Mouse (Mus musculus): ENCODE data around the gene Pecam1. TPM values are rescaled to one million over a fixed set of nuclear protein-coding genes. Genes with fewer than 3 reads are reported as not detected.

Pecam1 gene
- polyA plus RNA-seq, 1 experiment from 2014 or later = 9.5 TPM

- no peak overlapping the region for H3K9ac ChIP-seq (ENCODE audit: low read depth, low read length)
- no peak overlapping the region for H3K27ac ChIP-seq (ENCODE audit: low read length)
- 60% methylated on average over 15 of the region's 15 CpGs for WGBS (ENCODE audit: insufficient replicate concordance)
- H3K36me3 ChIP-seq (ENCODE audit: control insufficient read depth, insufficient read depth) = no peaks in the 10 kb centered on the region
- no peak overlapping the region for H3K4me2 ChIP-seq (ENCODE audit: low read depth, low read length)
- no peaks in the 10 kb centered on the region for H3K27me3 ChIP-seq (ENCODE audit: control insufficient read depth, insufficient read depth, low read depth, low read length)
- H3K9me3 ChIP-seq (replicated peaks; ENCODE audit: control insufficient read depth, low read length) = no peaks in the 10 kb centered on the region
- no peak overlapping the region for H3K4me3 ChIP-seq (ENCODE audit: low read depth, low read length)
- H3K4me1 ChIP-seq (ENCODE audit: control insufficient read depth, low read depth, low read length) = no peaks in the 10 kb centered on the region; the same call in 1 of the 2 replicates
- ATAC-seq (ENCODE audit: low read depth) = no peak
These were observed 41.0 kb downstream of the Pecam1 start for GRCm38 (mm10) chr11:106709227-106709985.

GRCm38 (mm10) chr11:106707866-106708265 lies 42.6 kb downstream of the Pecam1 start:
- no peak overlapping the region for H3K9ac ChIP-seq (ENCODE audit: low read depth, low read length)
- H3K4me1 ChIP-seq (ENCODE audit: control insufficient read depth, low read depth, low read length) = no peaks in the 10 kb centered on the region; the same call in 1 of the 2 replicates
- H3K36me3 ChIP-seq (ENCODE audit: control insufficient read depth, insufficient read depth) = no peaks in the 10 kb centered on the region
- H3K9me3 ChIP-seq (replicated peaks; ENCODE audit: control insufficient read depth, low read length) = no peaks in the 10 kb centered on the region
- WGBS (ENCODE audit: insufficient replicate concordance) = 58% methylated on average over 3 of the region's 3 CpGs
- no peak overlapping the region for H3K4me2 ChIP-seq (ENCODE audit: low read depth, low read length)
- H3K27ac ChIP-seq (ENCODE audit: low read length) = no peak overlapping the region
- H3K4me3 ChIP-seq (ENCODE audit: low read depth, low read length) = no peak overlapping the region
- no peak for ATAC-seq (ENCODE audit: low read depth)
- H3K27me3 ChIP-seq (ENCODE audit: control insufficient read depth, insufficient read depth, low read depth, low read length) = no peaks in the 10 kb centered on the region

- no peaks in the 10 kb centered on the region; the same call in 1 of the 2 replicates for H3K4me1 ChIP-seq (ENCODE audit: control insufficient read depth, low read depth, low read length)
- no peak overlapping the region for H3K27ac ChIP-seq (ENCODE audit: low read length)
- no peaks in the 10 kb centered on the region for H3K27me3 ChIP-seq (ENCODE audit: control insufficient read depth, insufficient read depth, low read depth, low read length)
- WGBS (ENCODE audit: insufficient replicate concordance) = 70% methylated on average over 8 of the region's 8 CpGs
- H3K36me3 ChIP-seq (ENCODE audit: control insufficient read depth, insufficient read depth) = no peaks in the 10 kb centered on the region
- H3K4me3 ChIP-seq (ENCODE audit: low read depth, low read length) = no peak overlapping the region
- no peaks in the 10 kb centered on the region for H3K9me3 ChIP-seq (replicated peaks; ENCODE audit: control insufficient read depth, low read length)
- H3K4me2 ChIP-seq (ENCODE audit: low read depth, low read length) = no peak overlapping the region
- H3K9ac ChIP-seq (ENCODE audit: low read depth, low read length) = no peak overlapping the region
- ATAC-seq (ENCODE audit: low read depth) = no peak
These were observed 43.3 kb downstream of the Pecam1 start for GRCm38 (mm10) chr11:106707085-106707484.

GRCm38 (mm10) chr11:106706212-106706611 lies 44.2 kb downstream of the Pecam1 start:
- no peak for ATAC-seq (ENCODE audit: low read depth)
- Histone ChIP-seq H3K4me2 (ENCODE audit: low read depth, low read length) (no peak overlapping the region), H3K4me3 (ENCODE audit: low read depth, low read length) (no peak overlapping the region), H3K9ac (ENCODE audit: low read depth, low read length) (no peak overlapping the region), H3K36me3 (ENCODE audit: control insufficient read depth, insufficient read depth) (no peaks in the 10 kb centered on the region), H3K4me1 (ENCODE audit: control insufficient read depth, low read depth, low read length) (no peaks in the 10 kb centered on the region; the same call in 1 of the 2 replicates), H3K9me3 (replicated peaks; ENCODE audit: control insufficient read depth, low read length) (no peaks in the 10 kb centered on the region), H3K27me3 (ENCODE audit: control insufficient read depth, insufficient read depth, low read depth, low read length) (no peaks in the 10 kb centered on the region), H3K27ac (ENCODE audit: low read length) (no peak overlapping the region)
- 30% methylated on average over 4 of the region's 4 CpGs for WGBS (ENCODE audit: insufficient replicate concordance)

GRCm38 (mm10) chr11:106704399-106705111 lies 45.9 kb downstream of the Pecam1 start:
- WGBS (ENCODE audit: insufficient replicate concordance) = 44% methylated on average over 9 of the region's 9 CpGs
- no peak for ATAC-seq (ENCODE audit: low read depth)
- Histone ChIP-seq H3K27ac (ENCODE audit: low read length) (no peak overlapping the region), H3K4me2 (ENCODE audit: low read depth, low read length) (no peak overlapping the region), H3K4me1 (ENCODE audit: control insufficient read depth, low read depth, low read length) (no peaks in the 10 kb centered on the region), H3K4me3 (ENCODE audit: low read depth, low read length) (no peak overlapping the region), H3K9ac (ENCODE audit: low read depth, low read length) (no peak overlapping the region), H3K27me3 (ENCODE audit: control insufficient read depth, insufficient read depth, low read depth, low read length) (no peaks in the 10 kb centered on the region), H3K36me3 (ENCODE audit: control insufficient read depth, insufficient read depth) (no peaks in the 10 kb centered on the region), H3K9me3 (replicated peaks; ENCODE audit: control insufficient read depth, low read length) (no peaks in the 10 kb centered on the region)

- H3K4me2 ChIP-seq (ENCODE audit: low read depth, low read length) = no peak overlapping the region
- H3K27ac ChIP-seq (ENCODE audit: low read length) = no peak overlapping the region
- no peaks in the 10 kb centered on the region for H3K27me3 ChIP-seq (ENCODE audit: control insufficient read depth, insufficient read depth, low read depth, low read length)
- no peaks in the 10 kb centered on the region for H3K4me1 ChIP-seq (ENCODE audit: control insufficient read depth, low read depth, low read length)
- no peaks in the 10 kb centered on the region for H3K9me3 ChIP-seq (replicated peaks; ENCODE audit: control insufficient read depth, low read length)
- no peak for ATAC-seq (ENCODE audit: low read depth)
- H3K36me3 ChIP-seq (ENCODE audit: control insufficient read depth, insufficient read depth) = no peaks in the 10 kb centered on the region
- WGBS (ENCODE audit: insufficient replicate concordance) = 69% methylated on average over 7 of the region's 7 CpGs
- H3K9ac ChIP-seq (ENCODE audit: low read depth, low read length) = no peak overlapping the region
- H3K4me3 ChIP-seq (ENCODE audit: low read depth, low read length) = no peak overlapping the region
These were observed 46.5 kb downstream of the Pecam1 start for GRCm38 (mm10) chr11:106703931-106704330.

- Histone ChIP-seq H3K4me1 (ENCODE audit: control insufficient read depth, low read depth, low read length) (no peaks in the 10 kb centered on the region), H3K27me3 (ENCODE audit: control insufficient read depth, insufficient read depth, low read depth, low read length) (no peaks in the 10 kb centered on the region), H3K9ac (ENCODE audit: low read depth, low read length) (no peak overlapping the region), H3K36me3 (ENCODE audit: control insufficient read depth, insufficient read depth) (no peaks in the 10 kb centered on the region), H3K9me3 (replicated peaks; ENCODE audit: control insufficient read depth, low read length) (no peaks in the 10 kb centered on the region), H3K4me2 (ENCODE audit: low read depth, low read length) (no peak overlapping the region), H3K27ac (ENCODE audit: low read length) (no peak overlapping the region), H3K4me3 (ENCODE audit: low read depth, low read length) (no peak overlapping the region)
- no peak for ATAC-seq (ENCODE audit: low read depth)
- 63% methylated on average over 3 of the region's 3 CpGs for WGBS (ENCODE audit: insufficient replicate concordance)
These were observed 47.8 kb downstream of the Pecam1 start for GRCm38 (mm10) chr11:106702584-106702983.

- WGBS (ENCODE audit: insufficient replicate concordance) = 43% methylated on average over 9 of the region's 9 CpGs
These were observed 48.8 kb downstream of the Pecam1 start for GRCm38 (mm10) chr11:106701589-106701988.

GRCm38 (mm10) chr11:106699083-106699482 lies 51.3 kb downstream of the Pecam1 start:
- no peak overlapping the region for H3K4me3 ChIP-seq (ENCODE audit: low read depth, low read length)
- H3K4me1 ChIP-seq (ENCODE audit: control insufficient read depth, low read depth, low read length) = no peaks in the 10 kb centered on the region
- H3K4me2 ChIP-seq (ENCODE audit: low read depth, low read length) = no peak overlapping the region
- no peak for ATAC-seq (ENCODE audit: low read depth)
- no peak overlapping the region for H3K9ac ChIP-seq (ENCODE audit: low read depth, low read length)
- H3K27me3 ChIP-seq (ENCODE audit: control insufficient read depth, insufficient read depth, low read depth, low read length) = no peaks in the 10 kb centered on the region
- WGBS (ENCODE audit: insufficient replicate concordance) = 79% methylated on average over 9 of the region's 9 CpGs
- no peaks in the 10 kb centered on the region for H3K9me3 ChIP-seq (replicated peaks; ENCODE audit: control insufficient read depth, low read length)
- H3K36me3 ChIP-seq (ENCODE audit: control insufficient read depth, insufficient read depth) = no peaks in the 10 kb centered on the region
- no peak overlapping the region for H3K27ac ChIP-seq (ENCODE audit: low read length)

More at GRCm38 (mm10) chr11:106701589-106701988, 48.8 kb downstream of the Pecam1 start:
- H3K27ac ChIP-seq (ENCODE audit: low read length) = no peak overlapping the region
- no peaks in the 10 kb centered on the region for H3K4me1 ChIP-seq (ENCODE audit: control insufficient read depth, low read depth, low read length)
- no peaks in the 10 kb centered on the region for H3K27me3 ChIP-seq (ENCODE audit: control insufficient read depth, insufficient read depth, low read depth, low read length)
- ATAC-seq (ENCODE audit: low read depth) = no peak
- no peak overlapping the region for H3K4me3 ChIP-seq (ENCODE audit: low read depth, low read length)
- H3K9me3 ChIP-seq (replicated peaks; ENCODE audit: control insufficient read depth, low read length) = no peaks in the 10 kb centered on the region
- no peak overlapping the region for H3K4me2 ChIP-seq (ENCODE audit: low read depth, low read length)
- no peaks in the 10 kb centered on the region for H3K36me3 ChIP-seq (ENCODE audit: control insufficient read depth, insufficient read depth)
- no peak overlapping the region for H3K9ac ChIP-seq (ENCODE audit: low read depth, low read length)

Measured in liver, embryonic 16.5 days (tissue).